Mouse (Mus musculus) hindbrain, embryonic 12.5 days (tissue): ENCODE data around the gene Fam198b. TPM values are rescaled to one million over a fixed set of nuclear protein-coding genes. Genes with fewer than 3 reads are reported as not detected.
"Not testable (repeated sequence)": the region's sequence is repeated elsewhere in the genome, so short reads cannot be mapped to it uniquely, and the experiment has no call there.

Experiments used
- ATAC-seq: fragments of 200-750 bp; cut with Nextera tagmentation; 2 replicates; pipeline ENCODE4 v1.8.0; 2017; ENCODE audit warnings: moderate TSS enrichment; ENCODE audit not compliant: low FRiP score
- H3K27ac ChIP-seq: fragments of 300-500 bp; sonication (generic); 2 replicates; pipeline ENCODE4 v1.5.1; 2016; ENCODE audit warnings: mild to moderate bottlenecking
- H3K27me3 ChIP-seq: fragments of 300-500 bp; sonication (generic); 2 replicates; pipeline ENCODE4 v1.6.1; 2016; ENCODE audit warnings: mild to moderate bottlenecking
- H3K36me3 ChIP-seq: fragments of 300-500 bp; sonication (generic); 2 replicates; pipeline ENCODE4 v1.6.1; 2016; ENCODE audit warnings: mild to moderate bottlenecking
- H3K4me1 ChIP-seq: fragments of 300-500 bp; sonication (generic); 2 replicates; pipeline ENCODE4 v1.6.1; 2016
- H3K4me2 ChIP-seq: fragments of 300-500 bp; sonication (generic); replicated peaks from 2 replicates; pipeline ENCODE4 v1.6.1; 2016; ENCODE audit warnings: mild to moderate bottlenecking
- H3K4me3 ChIP-seq: fragments of 300-500 bp; sonication (generic); 2 replicates; pipeline ENCODE4 v1.5.1; 2016; ENCODE audit warnings: mild to moderate bottlenecking
- H3K9ac ChIP-seq: fragments of 300-500 bp; sonication (generic); 2 replicates; pipeline ENCODE4 v1.6.1; 2016; ENCODE audit warnings: mild to moderate bottlenecking, moderate library complexity
- H3K9me3 ChIP-seq: fragments of 300-500 bp; sonication (generic); replicated peaks from 2 replicates; pipeline ENCODE4 v1.6.1; 2016; ENCODE audit warnings: mild to moderate bottlenecking
- WGBS: fragments of 180-500 bp; shearing (Covaris S2); methylation state at CpG from one replicate; pipeline ENCODE4 v1.1.7; 2016; 5-methylcytosine and 5-hydroxymethylcytosine counted together
- polyA plus RNA-seq: library from polyadenylated mRNA; unstranded; fragments of >200 nt; fragmentation: Nextera tagmentation; extraction: Ambion mirVana; gene quantifications from 2 replicates; pipeline ENCODE4 v1.2.1, GENCODE M21; 2016

The Fam198b gene
- polyA plus RNA-seq, 1 experiment from 2014 or later: 5.1 TPM

DNA sequence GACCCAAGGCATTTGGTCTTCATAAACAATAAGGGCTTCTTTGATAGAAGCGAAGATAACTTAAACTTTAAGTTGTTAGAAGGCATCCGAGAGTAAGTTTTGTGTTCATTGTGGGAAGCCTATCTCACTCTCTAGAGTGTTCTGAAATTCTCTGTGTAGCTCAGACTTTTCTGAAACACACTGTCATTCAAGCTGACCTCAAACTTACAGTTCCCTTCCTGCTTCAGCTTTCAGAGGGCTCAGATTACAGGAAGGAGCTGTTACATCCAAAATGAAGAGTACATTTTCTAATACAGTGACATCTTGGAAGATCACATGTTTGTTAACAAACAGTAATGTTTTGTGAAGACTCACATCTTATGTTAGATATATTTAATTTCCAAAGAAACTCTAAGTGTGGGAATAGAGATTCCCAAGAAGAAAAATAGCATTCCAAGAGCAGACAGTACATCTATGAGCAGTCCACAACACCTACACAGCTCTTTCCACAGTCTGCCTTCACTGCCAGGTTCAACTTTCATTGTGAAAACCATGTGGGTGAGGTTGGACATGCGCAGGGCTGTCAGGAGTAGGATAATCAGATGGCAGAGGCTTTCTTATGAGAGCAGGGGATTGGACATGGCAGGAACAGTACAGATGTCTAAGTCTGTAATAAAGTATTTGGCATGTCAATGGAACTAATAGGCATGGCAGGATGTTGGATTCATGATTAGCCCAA lies 52.6 kb downstream of the Fam198b start:
- H3K27me3 ChIP-seq: no peaks in the 10 kb centered on the region
- WGBS: 81% methylated on average over 3 of the region's 3 CpGs
- no peak for ATAC-seq
- no peaks in the 10 kb centered on the region for H3K4me1 ChIP-seq
- no peak overlapping the region for H3K9ac ChIP-seq
- H3K27ac ChIP-seq: no peak overlapping the region
- H3K4me2 ChIP-seq: no peak overlapping the region
- H3K36me3 ChIP-seq: no peaks in the 10 kb centered on the region
- no peaks in the 10 kb centered on the region for H3K9me3 ChIP-seq
- no peak overlapping the region for H3K4me3 ChIP-seq

DNA sequence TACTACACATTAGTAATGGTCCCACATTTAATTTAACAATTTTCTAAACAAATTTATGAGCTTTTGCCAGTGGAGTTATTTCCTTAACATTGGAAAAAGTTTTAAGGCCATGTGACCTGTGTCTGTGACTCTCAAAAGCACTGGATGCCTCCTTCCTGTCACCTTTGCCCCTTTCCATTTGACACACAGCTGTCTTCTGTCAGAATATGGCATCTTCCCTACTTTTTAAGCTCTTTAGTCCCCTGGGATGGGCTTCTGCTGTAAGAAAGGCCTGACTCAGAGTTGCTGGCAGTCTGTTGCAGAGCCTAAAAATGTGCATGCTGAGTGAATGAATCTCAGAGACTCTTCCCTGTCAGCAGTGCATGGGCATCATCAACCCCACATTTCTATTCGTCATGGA lies 63.4 kb downstream of the Fam198b start:
- ATAC-seq: no peak
- H3K36me3 ChIP-seq: no peaks in the 10 kb centered on the region
- H3K9me3 ChIP-seq: no peaks in the 10 kb centered on the region
- H3K4me3 ChIP-seq: no peak overlapping the region
- H3K4me2 ChIP-seq: no peak overlapping the region
- WGBS: 69% methylated on average over 1 of the region's 1 CpGs
- H3K9ac ChIP-seq: no peak overlapping the region
- H3K27me3 ChIP-seq: no peaks in the 10 kb centered on the region
- no peak overlapping the region for H3K27ac ChIP-seq
- no peaks in the 10 kb centered on the region for H3K4me1 ChIP-seq

GRCm38 (mm10) chr3:79948151-79948550 lies 63.8 kb downstream of the Fam198b start:
- Histone ChIP-seq H3K9me3 (no peaks in the 10 kb centered on the region), H3K9ac (no peak overlapping the region), H3K4me1 (no peaks in the 10 kb centered on the region), H3K27ac (no peak overlapping the region), H3K4me3 (no peak overlapping the region), H3K4me2 (no peak overlapping the region), H3K36me3 (no peaks in the 10 kb centered on the region), H3K27me3 (no peaks in the 10 kb centered on the region)
- WGBS: 85% methylated on average over 2 of the region's 2 CpGs
- no peak for ATAC-seq

- Histone ChIP-seq H3K4me3 (no peak overlapping the region), H3K27ac (no peak overlapping the region), H3K27me3 (no peaks in the 10 kb centered on the region), H3K9ac (no peak overlapping the region), H3K9me3 (no peaks in the 10 kb centered on the region), H3K36me3 (no peaks in the 10 kb centered on the region), H3K4me2 (no peak overlapping the region), H3K4me1 (no peaks in the 10 kb centered on the region)
- ATAC-seq: no peak
- WGBS: 95% methylated on average over 2 of the region's 2 CpGs
These were observed 68.9 kb downstream of the Fam198b start for GRCm38 (mm10) chr3:79953164-79953759.

DNA sequence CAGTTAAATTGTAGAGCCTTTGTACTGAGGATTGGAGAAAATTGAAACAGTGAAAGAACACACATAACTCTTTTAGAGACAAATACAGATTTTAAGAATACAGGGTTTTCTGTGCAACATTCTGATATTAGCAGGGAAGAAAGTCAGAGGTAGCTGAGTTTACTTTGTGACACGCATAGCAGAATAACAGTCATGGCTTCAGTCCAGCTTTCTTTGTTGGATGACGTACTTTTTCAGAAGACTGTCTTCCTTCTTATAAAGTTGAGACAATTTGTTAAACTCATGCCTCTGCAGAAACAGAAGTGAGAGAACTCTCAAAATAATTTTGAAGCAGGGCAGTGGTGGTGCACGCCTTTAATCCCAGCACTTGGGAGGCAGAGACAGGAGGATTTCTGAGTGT lies 70.9 kb downstream of the Fam198b start:
- Histone ChIP-seq H3K27me3 (no peaks in the 10 kb centered on the region), H3K4me1 (no peaks in the 10 kb centered on the region), H3K4me2 (no peak overlapping the region), H3K9ac (no peak overlapping the region), H3K4me3 (no peak overlapping the region), H3K9me3 (no peaks in the 10 kb centered on the region), H3K27ac (no peak overlapping the region), H3K36me3 (no peaks in the 10 kb centered on the region)
- WGBS: 83% methylated on average over 3 of the region's 3 CpGs
- ATAC-seq: no peak

- H3K9ac ChIP-seq: no peak overlapping the region
- no peak overlapping the region for H3K27ac ChIP-seq
- no peaks in the 10 kb centered on the region for H3K36me3 ChIP-seq
- no peak overlapping the region for H3K4me3 ChIP-seq
- no peak for ATAC-seq
- no peaks in the 10 kb centered on the region for H3K27me3 ChIP-seq
- H3K9me3 ChIP-seq: no peaks in the 10 kb centered on the region
- no peak overlapping the region for H3K4me2 ChIP-seq
- H3K4me1 ChIP-seq: no peaks in the 10 kb centered on the region
These were observed 72.5 kb downstream of the Fam198b start for GRCm38 (mm10) chr3:79956792-79957191.

DNA sequence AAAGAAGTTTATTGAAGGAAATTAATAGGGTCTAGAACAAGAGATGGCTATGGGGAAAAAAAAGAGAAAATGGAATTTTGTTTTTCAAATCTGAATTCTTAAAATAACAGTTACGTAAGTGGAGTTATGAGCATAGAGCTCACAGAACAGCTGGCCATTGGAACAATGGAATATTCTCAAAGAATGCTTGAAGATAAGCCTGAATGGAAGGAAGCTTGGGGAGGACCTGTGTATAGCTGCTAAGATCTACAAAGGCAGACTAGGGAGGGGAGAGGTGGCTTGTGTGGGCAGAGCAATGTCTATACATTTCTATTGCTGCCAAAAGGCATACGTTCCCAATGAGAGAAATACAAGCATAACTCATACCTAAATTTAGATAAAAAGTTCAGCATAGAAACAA lies 73.4 kb downstream of the Fam198b start:
- H3K4me2 ChIP-seq: no peak overlapping the region
- H3K27me3 ChIP-seq: no peaks in the 10 kb centered on the region
- H3K9me3 ChIP-seq: no peaks in the 10 kb centered on the region
- no peak for ATAC-seq
- H3K36me3 ChIP-seq: no peaks in the 10 kb centered on the region
- H3K4me3 ChIP-seq: no peak overlapping the region
- H3K9ac ChIP-seq: no peak overlapping the region
- H3K4me1 ChIP-seq: no peaks in the 10 kb centered on the region
- no peak overlapping the region for H3K27ac ChIP-seq
- 96% methylated on average over 2 of the region's 2 CpGs for WGBS

DNA sequence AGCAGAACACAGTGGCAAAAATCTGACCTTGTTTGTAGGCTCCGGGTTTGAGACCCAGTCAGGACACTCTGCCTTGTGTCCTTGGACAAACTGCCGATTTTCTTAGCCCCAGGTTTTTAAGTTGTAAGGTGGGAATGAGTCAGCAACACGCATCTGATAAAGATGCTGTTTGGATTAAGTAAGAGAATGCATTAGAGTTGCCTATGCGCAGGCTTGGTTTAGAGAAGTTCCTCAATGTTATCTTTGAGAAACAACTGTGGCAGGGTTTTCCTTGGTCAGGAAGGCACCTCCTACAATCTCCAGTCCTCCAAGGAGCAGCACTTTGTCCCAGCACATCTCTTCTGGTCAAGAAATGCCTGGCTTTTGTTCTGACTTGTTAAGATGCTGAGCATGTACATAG lies 82.4 kb downstream of the Fam198b start:
- Histone ChIP-seq H3K9me3 (no peaks in the 10 kb centered on the region), H3K9ac (no peak overlapping the region), H3K27me3 (no peaks in the 10 kb centered on the region), H3K4me2 (no peak overlapping the region), H3K36me3 (no peaks in the 10 kb centered on the region), H3K27ac (no peak overlapping the region), H3K4me1 (no peaks in the 10 kb centered on the region), H3K4me3 (no peak overlapping the region)
- 86% methylated on average over 4 of the region's 4 CpGs for WGBS
- ATAC-seq: no peak

- Histone ChIP-seq H3K9me3 (no peaks in the 10 kb centered on the region), H3K4me2 (no peak overlapping the region)
- WGBS: 55% methylated on average over 1 of the region's 1 CpGs
These were observed 83.0 kb downstream of the Fam198b start for GRCm38 (mm10) chr3:79967346-79967745.

GRCm38 (mm10) chr3:79968426-79968825 lies 84.1 kb downstream of the Fam198b start:
- Histone ChIP-seq H3K36me3 (no peaks in the 10 kb centered on the region), H3K9me3 (no peaks in the 10 kb centered on the region), H3K4me2 (no peak overlapping the region), H3K27me3 (no peaks in the 10 kb centered on the region), H3K9ac (no peak overlapping the region), H3K4me3 (no peak overlapping the region), H3K27ac (no peak overlapping the region), H3K4me1 (no peaks in the 10 kb centered on the region)
- ATAC-seq: no peak
- 62% methylated on average over 2 of the region's 2 CpGs for WGBS

More at GRCm38 (mm10) chr3:79967346-79967745, 83.0 kb downstream of the Fam198b start:
- no peak overlapping the region for H3K27ac ChIP-seq
- no peaks in the 10 kb centered on the region for H3K4me1 ChIP-seq
- H3K9ac ChIP-seq: no peak overlapping the region
- no peak for ATAC-seq
- H3K27me3 ChIP-seq: no peaks in the 10 kb centered on the region
- no peak overlapping the region for H3K4me3 ChIP-seq
- H3K36me3 ChIP-seq: no peaks in the 10 kb centered on the region

DNA sequence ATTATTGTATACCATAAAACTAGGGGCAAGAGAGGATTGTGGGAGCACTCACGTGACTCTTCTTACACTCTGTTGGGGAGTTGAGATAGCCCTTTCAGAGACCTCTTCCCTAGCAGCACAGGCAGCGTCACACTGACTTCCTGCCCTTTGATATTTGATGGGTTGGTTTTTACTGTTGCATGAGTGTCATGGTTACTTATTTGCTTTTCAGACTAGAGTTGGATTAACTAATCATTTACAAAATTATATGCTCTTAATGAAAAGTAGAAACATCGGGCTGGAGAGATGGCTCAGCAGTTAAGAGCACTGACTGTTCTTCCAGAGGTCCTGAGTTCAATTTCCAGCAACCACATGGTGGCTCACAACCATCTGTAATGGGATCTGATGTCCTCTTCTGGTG lies 85.2 kb downstream of the Fam198b start:
- not testable (repeated sequence) for H3K4me2 ChIP-seq, H3K27me3 ChIP-seq, H3K4me1 ChIP-seq, ATAC-seq, H3K4me3 ChIP-seq, H3K9ac ChIP-seq, H3K36me3 ChIP-seq, H3K27ac ChIP-seq, H3K9me3 ChIP-seq
- WGBS: 88% methylated on average over 3 of the region's 3 CpGs

- Histone ChIP-seq H3K27ac (no peak overlapping the region), H3K36me3 (no peaks in the 10 kb centered on the region), H3K4me2 (no peak overlapping the region), H3K9me3 (no peaks in the 10 kb centered on the region), H3K27me3 (no peaks in the 10 kb centered on the region), H3K4me1 (no peaks in the 10 kb centered on the region; the same call in 1 of the 2 replicates), H3K9ac (no peak overlapping the region), H3K4me3 (no peak overlapping the region)
- no peak for ATAC-seq
- 83% methylated on average over 2 of the region's 2 CpGs for WGBS
These were observed 85.7 kb downstream of the Fam198b start for GRCm38 (mm10) chr3:79970070-79970469.

GRCm38 (mm10) chr3:79970498-79970897 lies 86.2 kb downstream of the Fam198b start:
- no peaks in the 10 kb centered on the region; the same call in 1 of the 2 replicates for H3K4me1 ChIP-seq
- H3K9me3 ChIP-seq: no peaks in the 10 kb centered on the region
- H3K4me3 ChIP-seq: no peak overlapping the region
- H3K4me2 ChIP-seq: no peak overlapping the region
- no peak overlapping the region for H3K27ac ChIP-seq
- no peak for ATAC-seq
- no peak overlapping the region for H3K9ac ChIP-seq
- no peaks in the 10 kb centered on the region for H3K36me3 ChIP-seq
- no peaks in the 10 kb centered on the region for H3K27me3 ChIP-seq
- WGBS: 71% methylated on average over 2 of the region's 2 CpGs
